Mouse (Mus musculus): ENCODE measurements around the gene Olfr691.
"Not testable (repeated sequence)": the region's sequence is repeated elsewhere in the genome, so short reads cannot be mapped to it uniquely, and the experiment has no call there.

- TF ChIP-seq CTCF (IDR thresholded peaks at IDR 0.05; ENCODE audit: low read depth); EP300 (optimal IDR thresholded peaks at IDR 0.05): not testable (repeated sequence)
These were observed 14.4 kb upstream of the Olfr691 start for GRCm38 (mm10) chr7:105356487-105356886.

Measured in stomach, postnatal 0 days (tissue).